Mouse (Mus musculus): ENCODE results near the gene Flad1.
A peak's percentile ranks its signal among the peaks of the same experiment; 100 is the strongest.

Gene Flad1

GRCm38 (mm10) chr3:89382033-89382882, 29.4 kb downstream of the Flad1 start:
- DNase-seq (ENCODE audit: low read depth, low spot score) = no peak

GRCm38 (mm10) chr3:89381233-89381632, 30.4 kb downstream of the Flad1 start:
- no peak for DNase-seq (ENCODE audit: low read depth, low spot score)

GRCm38 (mm10) chr3:89380711-89381110, 31.0 kb downstream of the Flad1 start:
- DNase-seq (ENCODE audit: low read depth, low spot score) = no peak

GRCm38 (mm10) chr3:89380291-89380690, 31.4 kb downstream of the Flad1 start:
- no peak for DNase-seq (ENCODE audit: low read depth, low spot score)

- DNase-seq (ENCODE audit: low read depth, low spot score) = no peak
Measured at GRCm38 (mm10) chr3:89379388-89380131, 32.1 kb downstream of the Flad1 start.

GRCm38 (mm10) chr3:89378394-89379067, 33.1 kb downstream of the Flad1 start:
- peak; percentile 89 for DNase-seq (ENCODE audit: low read depth, low spot score)

GRCm38 (mm10) chr3:89377831-89378230, 33.8 kb downstream of the Flad1 start:
- no peak for DNase-seq (ENCODE audit: low read depth, low spot score)

GRCm38 (mm10) chr3:89373581-89374231, 38.0 kb downstream of the Flad1 start:
- DNase-seq (ENCODE audit: low read depth, low spot score) = no peak

- no peak for DNase-seq (ENCODE audit: low read depth, low spot score)
Measured at GRCm38 (mm10) chr3:89367338-89367737, 44.3 kb downstream of the Flad1 start.

- DNase-seq (ENCODE audit: low read depth, low spot score) = no peak
Measured at GRCm38 (mm10) chr3:89365486-89366414, 45.9 kb downstream of the Flad1 start.

GRCm38 (mm10) chr3:89365153-89365485, 46.6 kb downstream of the Flad1 start, which contains the start of gene Dcst1:
Gene Dcst1 (minus strand): TSS chr3:89365253.
- DNase-seq (ENCODE audit: low read depth, low spot score) = no peak

- DNase-seq (ENCODE audit: low read depth, low spot score) = no peak
Measured at GRCm38 (mm10) chr3:89364631-89365030, 47.0 kb downstream of the Flad1 start.

GRCm38 (mm10) chr3:89361675-89362074, 50.0 kb downstream of the Flad1 start, which contains the start of gene Dcst2:
Gene Dcst2 (plus strand): TSS chr3:89361975.
- DNase-seq (ENCODE audit: low read depth, low spot score) = no peak

GRCm38 (mm10) chr3:89360237-89360636, 51.4 kb downstream of the Flad1 start:
- no peak for DNase-seq (ENCODE audit: low read depth, low spot score)

GRCm38 (mm10) chr3:89359630-89360029, 52.0 kb downstream of the Flad1 start:
- no peak for DNase-seq (ENCODE audit: low read depth, low spot score)

GRCm38 (mm10) chr3:89356029-89356428, 55.6 kb downstream of the Flad1 start:
- no peak for DNase-seq (ENCODE audit: low read depth, low spot score)

- DNase-seq (ENCODE audit: low read depth, low spot score) = no peak
Measured at GRCm38 (mm10) chr3:89355512-89355902, 56.2 kb downstream of the Flad1 start.

- peak; percentile 77 for DNase-seq (ENCODE audit: low read depth, low spot score)
Measured at GRCm38 (mm10) chr3:89354816-89355511, 56.7 kb downstream of the Flad1 start.

GRCm38 (mm10) chr3:89351271-89351670, 60.4 kb downstream of the Flad1 start:
- DNase-seq (ENCODE audit: low read depth, low spot score) = no peak
